12 mouse cellular contexts compared by ENCODE assay signal in genomic region chr4:26171177-26171576, GRCm38 (mm10).
"Had no signal": no experiment of that assay in that cellular context is flagged by ENCODE, and none has a peak within 500 bp of the region (broad histone marks: within the 10 kb centered on the region; RNA-seq: fewer than 3 reads in every experiment).

No protein-coding gene starts in this region.

- H3K4me2 ChIP-seq: liver, embryonic 11.5 days; liver, embryonic 15.5 days had no signal

- H3K4me3 ChIP-seq: left cerebral cortex, adult 2 months; limb, embryonic 10.5 days; liver, embryonic 15.5 days had no signal

- ATAC-seq: lung, postnatal 0 days had no signal

- H3K36me3 ChIP-seq: limb, embryonic 10.5 days; liver, embryonic 15.5 days had no signal

- H3K9me3 ChIP-seq: limb, embryonic 10.5 days; liver, embryonic 15.5 days had no signal

- H3K27me3 ChIP-seq: liver, embryonic 15.5 days had no signal

- H3K4me1 ChIP-seq: limb, embryonic 10.5 days; liver, embryonic 15.5 days had no signal

- H3K9ac ChIP-seq: liver, embryonic 15.5 days had no signal

- H3K27ac ChIP-seq: left cerebral cortex, adult 2 months; limb, embryonic 10.5 days; liver, embryonic 15.5 days had no signal

- DNase-seq: kidney, adult 8-10 months; kidney, postnatal 25 days; lung, adult 2 months; lung, postnatal 36 days; right cerebral cortex, postnatal 25 days; thymus, adult 18-20 months; thymus, postnatal 14 days had no signal
